Mouse (Mus musculus): ENCODE data around the gene Tmprss11c. TPM values are rescaled to one million over a fixed set of nuclear protein-coding genes. Genes with fewer than 3 reads are reported as not detected.

Gene Tmprss11c
- polyA plus RNA-seq, 1 experiment from 2014 or later = not detected

DNA sequence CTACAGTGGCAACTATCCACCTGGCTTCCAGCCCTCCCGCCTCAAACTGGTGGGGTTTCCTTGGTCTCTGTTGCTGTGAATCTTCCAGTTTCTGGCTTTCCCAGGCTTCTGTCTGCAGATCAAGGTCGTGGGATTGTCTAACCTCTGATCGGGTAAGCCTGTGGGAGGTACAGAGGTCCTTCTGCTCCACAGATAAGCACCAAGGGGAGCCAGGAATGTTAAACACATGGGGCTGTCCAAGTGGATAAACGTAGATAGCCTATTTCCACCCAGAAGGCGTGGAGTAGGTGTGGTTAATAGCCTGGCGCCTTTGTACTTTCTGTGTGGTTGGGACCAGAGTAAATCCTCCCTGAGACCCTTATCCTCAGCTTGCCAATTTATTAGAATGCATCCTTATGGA lies 101.7 kb downstream of the Tmprss11c start:
- H3K9me3 ChIP-seq (replicated peaks) = no peaks in the 10 kb centered on the region
- no peak overlapping the region for H3K4me2 ChIP-seq
- no peaks in the 10 kb centered on the region for H3K36me3 ChIP-seq
- no peaks in the 10 kb centered on the region for H3K4me1 ChIP-seq
- H3K27me3 ChIP-seq = no peaks in the 10 kb centered on the region
- no peak overlapping the region for H3K4me3 ChIP-seq (replicated peaks)
- no peak for ATAC-seq (replicated peaks; ENCODE audit: low FRiP score)
- H3K27ac ChIP-seq = no peak overlapping the region
- no peak overlapping the region for H3K9ac ChIP-seq
- WGBS = 79% methylated on average over 6 of the region's 6 CpGs

Other genes starting within 250 kb of the Tmprss11c start
- gene Cenpc1, start 223.7 kb downstream of the Tmprss11c start, polyA plus RNA-seq (2015; fragmentation: Nextera tagmentation; extraction: Ambion mirVana) = 34.6 and 35.4 TPM in 2 replicates
- gene Stap1, start 217.6 kb downstream of the Tmprss11c start, polyA plus RNA-seq (2015; fragmentation: Nextera tagmentation; extraction: Ambion mirVana) = 0.58 and 0.66 TPM in 2 replicates
- gene Uba6, start 116.5 kb downstream of the Tmprss11c start, polyA plus RNA-seq (2015; fragmentation: Nextera tagmentation; extraction: Ambion mirVana) = 12.8 and 14.0 TPM in 2 replicates
- gene Gnrhr, start 91.4 kb downstream of the Tmprss11c start, polyA plus RNA-seq (2015; fragmentation: Nextera tagmentation; extraction: Ambion mirVana) = not detected in 2 replicates
- gene Tmprss11d, start 84.1 kb upstream of the Tmprss11c start, polyA plus RNA-seq (2015; fragmentation: Nextera tagmentation; extraction: Ambion mirVana) = not detected in 2 replicates
- 0.05 TPM in 1 of 2 replicates, not detected in the other for gene Tmprss11a, start 179.7 kb upstream of the Tmprss11c start, polyA plus RNA-seq (2015; fragmentation: Nextera tagmentation; extraction: Ambion mirVana)
- not detected in 2 replicates for gene Tmprss11g, start 229.3 kb upstream of the Tmprss11c start, polyA plus RNA-seq (2015; fragmentation: Nextera tagmentation; extraction: Ambion mirVana)

All from kidney, embryonic 15.5 days (tissue).